Mouse (Mus musculus): ENCODE measurements around the gene Cdk12. TPM values are rescaled to one million over a fixed set of nuclear protein-coding genes. Genes with fewer than 3 reads are reported as not detected.

The Cdk12 gene
- polyA plus RNA-seq, 1 experiment from 2014 or later: 13.9 TPM

DNA sequence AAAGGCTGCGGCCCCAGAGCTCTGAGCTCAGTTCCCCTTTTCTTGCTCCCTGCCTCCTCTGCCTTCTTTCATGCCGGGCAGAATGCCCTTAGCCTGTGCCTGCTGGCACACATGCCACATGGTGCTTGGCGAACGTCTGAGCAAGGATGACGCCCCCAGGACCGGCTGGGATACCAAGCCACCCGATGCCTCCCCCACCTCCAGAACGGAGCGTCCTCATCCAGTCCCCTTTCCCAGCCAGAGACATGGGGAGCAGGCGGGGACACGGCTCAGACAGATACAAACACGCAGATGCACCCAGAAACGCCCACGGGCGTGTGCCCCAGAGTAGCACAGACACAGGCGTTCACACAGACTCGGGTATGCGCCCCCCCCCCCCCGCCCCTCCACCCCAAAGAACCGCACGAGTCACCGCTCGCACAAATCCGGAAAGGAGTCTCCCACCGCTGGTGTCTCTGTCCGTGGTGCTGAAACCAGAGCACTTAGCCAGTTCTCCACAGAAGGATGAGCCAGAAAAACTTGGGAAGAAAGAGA lies 111.0 kb downstream of the Cdk12 start:
- H3K4me2 ChIP-seq (ENCODE audit: low read length): no peak overlapping the region
- peak; percentile 93 for DNase-seq (ENCODE audit: low spot score)
- H3K36me3 ChIP-seq (ENCODE audit: control insufficient read depth, insufficient read depth, low read length): no peaks in the 10 kb centered on the region
- H3K27ac ChIP-seq (ENCODE audit: low read depth): no peak overlapping the region
- no peaks in the 10 kb centered on the region for H3K4me1 ChIP-seq (replicated peaks; ENCODE audit: control insufficient read depth, insufficient read depth, low read length)
- H3K9ac ChIP-seq (ENCODE audit: low read length): no peak overlapping the region
- WGBS: 2% methylated on average over 26 of the region's 26 CpGs
- ATAC-seq (replicated peaks; ENCODE audit: low FRiP score, low TSS enrichment, low read depth): no peak; the same call in 1 of the 2 replicates
- H3K4me3 ChIP-seq (ENCODE audit: low read depth, low read length): no peak overlapping the region
- no peaks in the 10 kb centered on the region for H3K9me3 ChIP-seq (ENCODE audit: control insufficient read depth, low read length)
- peaks cover 68% of the 10 kb centered on the region for H3K27me3 ChIP-seq (replicated peaks; ENCODE audit: control insufficient read depth, insufficient read depth, low read length)

DNA sequence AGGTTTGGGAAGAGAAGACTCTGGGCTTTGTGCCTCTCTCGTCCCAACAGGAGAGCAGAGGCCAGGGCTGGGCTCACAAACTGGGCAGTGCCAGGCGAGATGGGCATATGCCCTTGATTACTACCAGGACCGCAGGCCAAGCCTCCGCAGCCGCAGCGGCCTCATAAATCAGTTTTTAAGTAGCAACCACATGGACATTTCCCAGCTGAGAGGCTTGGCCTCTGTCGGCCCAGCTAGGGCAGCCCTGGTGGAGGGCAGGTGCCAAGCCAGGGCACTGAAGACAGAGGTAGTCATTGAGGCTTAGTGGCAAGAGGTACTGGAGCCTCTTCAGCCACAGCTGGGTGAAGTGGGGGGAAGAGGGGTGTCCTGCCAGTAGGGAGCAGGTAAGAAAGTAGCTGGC lies 114.6 kb downstream of the Cdk12 start:
- H3K4me3 ChIP-seq (ENCODE audit: low read depth, low read length): no peak overlapping the region
- no peak overlapping the region for H3K4me2 ChIP-seq (ENCODE audit: low read length)
- ATAC-seq (replicated peaks; ENCODE audit: low FRiP score, low TSS enrichment, low read depth) (no peak), DNase-seq (ENCODE audit: low spot score) (no peak)
- no peak overlapping the region for H3K27ac ChIP-seq (ENCODE audit: low read depth)
- 7% methylated on average over 7 of the region's 7 CpGs for whole genome bisulfite sequencing
- no peaks in the 10 kb centered on the region for H3K4me1 ChIP-seq (replicated peaks; ENCODE audit: control insufficient read depth, insufficient read depth, low read length)
- H3K9ac ChIP-seq (ENCODE audit: low read length): no peak overlapping the region
- H3K9me3 ChIP-seq (ENCODE audit: control insufficient read depth, low read length): 0 out of 2 replicates have a peak, but pooled peaks cover 2% of the 10 kb centered on the region
- H3K27me3 ChIP-seq (replicated peaks; ENCODE audit: control insufficient read depth, insufficient read depth, low read length): peaks cover 91% of the 10 kb centered on the region
- H3K36me3 ChIP-seq (ENCODE audit: control insufficient read depth, insufficient read depth, low read length): no peaks in the 10 kb centered on the region

DNA sequence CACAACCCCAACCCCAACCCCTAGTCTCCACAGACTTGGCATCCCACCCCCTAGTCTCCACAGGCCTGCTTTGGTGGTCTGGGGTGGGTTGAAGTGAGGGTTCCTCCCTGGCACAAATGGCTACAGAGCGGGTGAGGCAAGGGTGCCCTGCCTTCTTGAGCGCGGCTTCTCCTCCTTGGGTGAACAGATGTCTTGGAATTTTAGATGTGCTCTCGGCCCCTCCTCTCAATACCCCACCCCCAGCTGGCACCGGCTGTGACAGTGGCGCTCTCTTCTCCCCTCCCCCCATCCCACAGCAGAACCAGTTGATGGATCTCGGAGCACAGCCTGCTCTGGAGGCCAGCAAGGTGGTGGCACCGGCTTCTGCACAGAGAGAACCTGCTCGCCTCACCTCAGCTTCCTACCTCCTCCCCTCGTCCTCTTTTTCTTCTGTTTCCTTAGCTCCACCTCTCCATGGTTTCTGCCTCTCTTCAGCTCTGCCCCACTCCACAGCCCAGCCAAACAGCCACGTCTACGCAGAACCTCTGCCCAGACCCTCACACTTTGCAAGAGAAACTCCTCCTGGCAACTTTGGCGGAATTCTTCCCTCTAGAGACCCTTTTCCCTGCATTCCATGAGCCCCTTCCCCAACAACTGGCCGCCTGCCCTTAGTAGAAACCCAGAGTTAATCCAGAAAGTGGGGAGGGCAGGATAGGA lies 115.7 kb downstream of the Cdk12 start:
- Histone ChIP-seq H3K4me2 (ENCODE audit: low read length) (no peak overlapping the region), H3K9ac (ENCODE audit: low read length) (no peak overlapping the region), H3K4me1 (replicated peaks; ENCODE audit: control insufficient read depth, insufficient read depth, low read length) (no peaks in the 10 kb centered on the region), H3K27ac (ENCODE audit: low read depth) (no peak overlapping the region), H3K4me3 (ENCODE audit: low read depth, low read length) (no peak overlapping the region), H3K27me3 (replicated peaks; ENCODE audit: control insufficient read depth, insufficient read depth, low read length) (peaks cover 94% of the 10 kb centered on the region), H3K9me3 (ENCODE audit: control insufficient read depth, low read length) (0 out of 2 replicates have a peak, but pooled peaks cover 2% of the 10 kb centered on the region), H3K36me3 (ENCODE audit: control insufficient read depth, insufficient read depth, low read length) (no peaks in the 10 kb centered on the region)
- no peak for DNase-seq (ENCODE audit: low spot score)
- WGBS: 4% methylated on average over 14 of the region's 14 CpGs
- no peak for ATAC-seq (replicated peaks; ENCODE audit: low FRiP score, low TSS enrichment, low read depth)

GRCm38 (mm10) chr11:98319120-98319519 lies 116.3 kb downstream of the Cdk12 start:
- Histone ChIP-seq H3K4me1 (replicated peaks; ENCODE audit: control insufficient read depth, insufficient read depth, low read length) (no peaks in the 10 kb centered on the region), H3K9ac (ENCODE audit: low read length) (no peak overlapping the region), H3K27ac (ENCODE audit: low read depth) (no peak overlapping the region), H3K4me2 (ENCODE audit: low read length) (no peak overlapping the region), H3K36me3 (ENCODE audit: control insufficient read depth, insufficient read depth, low read length) (no peaks in the 10 kb centered on the region), H3K27me3 (replicated peaks; ENCODE audit: control insufficient read depth, insufficient read depth, low read length) (peaks cover 95% of the 10 kb centered on the region), H3K9me3 (ENCODE audit: control insufficient read depth, low read length) (0 out of 2 replicates have a peak, but pooled peaks cover 2% of the 10 kb centered on the region), H3K4me3 (ENCODE audit: low read depth, low read length) (no peak overlapping the region)
- DNase-seq (ENCODE audit: low spot score) (no peak), ATAC-seq (replicated peaks; ENCODE audit: low FRiP score, low TSS enrichment, low read depth) (no peak)
- 5% methylated on average over 15 of the region's 15 CpGs for WGBS

DNA sequence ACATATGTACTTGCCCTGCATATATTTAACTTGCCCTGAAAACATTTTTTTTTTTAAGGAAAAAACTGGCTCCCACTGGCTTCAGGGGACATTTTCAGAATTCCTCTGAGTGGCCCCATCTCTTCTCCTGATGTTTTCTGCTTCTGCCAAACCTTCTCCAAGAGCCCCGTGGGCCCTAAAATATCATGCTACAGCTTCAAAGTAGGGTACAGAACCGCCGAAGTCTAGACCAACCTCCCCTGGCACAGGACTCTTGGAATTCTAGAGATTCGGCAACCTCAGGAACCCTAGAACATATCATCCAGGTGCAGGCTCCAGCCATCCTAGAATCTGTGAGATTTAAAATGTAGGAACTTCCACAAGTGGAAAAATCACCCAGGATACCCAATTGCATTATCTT lies 116.7 kb downstream of the Cdk12 start:
- H3K36me3 ChIP-seq (ENCODE audit: control insufficient read depth, insufficient read depth, low read length): no peaks in the 10 kb centered on the region
- 17% methylated on average over 4 of the region's 4 CpGs for WGBS
- H3K4me2 ChIP-seq (ENCODE audit: low read length): no peak overlapping the region
- no peak for DNase-seq (ENCODE audit: low spot score)
- no peak overlapping the region for H3K4me3 ChIP-seq (ENCODE audit: low read depth, low read length)
- no peak overlapping the region for H3K27ac ChIP-seq (ENCODE audit: low read depth)
- H3K27me3 ChIP-seq (replicated peaks; ENCODE audit: control insufficient read depth, insufficient read depth, low read length): peaks cover 95% of the 10 kb centered on the region
- 0 out of 2 replicates have a peak, but pooled peaks cover 2% of the 10 kb centered on the region for H3K9me3 ChIP-seq (ENCODE audit: control insufficient read depth, low read length)
- no peak for ATAC-seq (replicated peaks; ENCODE audit: low FRiP score, low TSS enrichment, low read depth)
- no peaks in the 10 kb centered on the region for H3K4me1 ChIP-seq (replicated peaks; ENCODE audit: control insufficient read depth, insufficient read depth, low read length)
- no peak overlapping the region for H3K9ac ChIP-seq (ENCODE audit: low read length)

DNA sequence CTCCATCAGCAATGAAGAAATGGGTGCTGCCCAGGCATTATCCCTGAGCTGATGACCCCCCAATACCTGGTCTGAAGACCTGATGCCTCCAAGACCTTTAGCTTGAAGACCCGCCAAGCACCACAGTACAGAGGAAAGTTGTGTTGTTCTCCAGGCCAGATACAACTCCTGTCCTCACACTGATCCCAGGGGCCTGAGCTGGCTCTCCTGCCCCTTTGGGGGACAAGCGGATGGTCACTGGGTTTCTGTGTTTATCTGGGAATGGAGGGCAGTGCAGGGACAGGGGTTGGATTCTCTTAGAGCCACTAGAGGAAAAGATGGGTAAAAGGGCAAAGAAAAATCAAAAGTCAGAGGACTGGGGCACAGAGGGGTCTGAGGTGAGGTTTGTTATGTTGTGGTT lies 117.1 kb downstream of the Cdk12 start:
- Histone ChIP-seq H3K27ac (ENCODE audit: low read depth) (no peak overlapping the region), H3K27me3 (replicated peaks; ENCODE audit: control insufficient read depth, insufficient read depth, low read length) (peaks cover 97% of the 10 kb centered on the region), H3K4me3 (ENCODE audit: low read depth, low read length) (no peak overlapping the region), H3K4me1 (replicated peaks; ENCODE audit: control insufficient read depth, insufficient read depth, low read length) (no peaks in the 10 kb centered on the region), H3K9me3 (ENCODE audit: control insufficient read depth, low read length) (0 out of 2 replicates have a peak, but pooled peaks cover 2% of the 10 kb centered on the region), H3K36me3 (ENCODE audit: control insufficient read depth, insufficient read depth, low read length) (no peaks in the 10 kb centered on the region), H3K4me2 (ENCODE audit: low read length) (no peak overlapping the region), H3K9ac (ENCODE audit: low read length) (no peak overlapping the region)
- DNase-seq (ENCODE audit: low spot score): no peak
- WGBS: 6% methylated on average over 2 of the region's 2 CpGs
- no peak for ATAC-seq (replicated peaks; ENCODE audit: low FRiP score, low TSS enrichment, low read depth)

DNA sequence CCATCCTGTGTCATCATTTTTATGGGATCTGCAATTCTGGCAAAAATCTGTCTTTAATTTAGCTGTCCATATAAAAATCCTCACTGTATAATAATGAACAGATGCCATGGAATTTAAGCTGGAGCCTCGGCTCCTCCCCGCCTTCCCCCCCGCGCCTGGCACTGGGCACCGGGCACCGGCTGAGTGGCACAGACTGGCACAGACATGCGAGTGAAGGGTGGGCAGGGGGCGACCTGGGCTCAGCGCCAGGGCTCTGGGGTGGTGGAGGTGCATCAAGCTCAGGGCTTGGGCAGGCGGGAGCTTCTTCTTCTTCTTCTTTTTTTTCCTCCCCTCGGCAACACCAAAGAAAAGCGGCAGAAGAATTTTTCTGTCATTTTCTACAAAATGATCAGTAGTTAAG lies 117.5 kb downstream of the Cdk12 start:
- no peak for ATAC-seq (replicated peaks; ENCODE audit: low FRiP score, low TSS enrichment, low read depth)
- WGBS: 17% methylated on average over 12 of the region's 12 CpGs

DNA sequence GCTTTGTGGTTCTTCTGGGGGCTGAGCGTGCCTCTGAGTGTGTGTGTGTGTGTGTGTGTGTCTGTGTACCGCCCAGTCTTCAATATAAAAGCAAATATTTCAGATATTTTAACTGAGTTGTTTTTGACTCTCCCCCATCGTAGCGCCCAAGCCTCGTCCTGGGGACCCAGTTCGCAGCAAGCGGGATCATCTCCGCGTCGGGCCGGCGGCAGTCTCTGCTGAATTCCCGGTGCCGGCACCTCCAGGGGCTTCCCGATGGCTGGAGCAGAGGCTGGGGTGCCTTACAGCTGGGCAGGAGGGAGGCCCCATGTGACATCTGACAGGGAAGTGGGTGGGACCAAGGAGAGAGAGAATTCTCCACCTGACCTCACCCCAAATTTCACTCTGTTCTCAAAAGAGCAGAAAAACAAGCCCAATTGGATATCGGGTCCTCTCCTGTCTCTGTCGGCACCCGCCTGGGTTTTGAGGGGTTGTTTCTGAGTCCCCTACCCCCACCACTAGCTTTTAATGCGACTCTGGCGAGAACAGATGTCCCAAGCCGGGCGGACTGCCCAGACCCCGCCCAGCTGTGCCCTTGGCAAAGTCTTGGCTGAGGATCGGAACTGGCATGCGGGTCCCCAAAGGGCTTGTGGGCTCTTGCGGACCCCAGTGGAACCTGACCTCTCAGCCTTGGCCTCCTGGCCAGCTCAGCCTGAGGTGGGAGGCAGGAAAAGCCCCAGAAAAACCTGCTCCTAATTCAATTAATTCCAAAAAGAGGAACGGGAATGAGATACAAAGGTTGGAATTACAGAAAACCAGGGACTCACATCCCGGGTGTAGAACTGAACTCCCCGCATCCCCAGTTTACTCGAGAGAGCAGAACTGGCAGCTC lies 118.2 kb downstream of the Cdk12 start:
- H3K9ac ChIP-seq (ENCODE audit: low read length): no peak overlapping the region
- H3K4me3 ChIP-seq (ENCODE audit: low read depth, low read length): no peak overlapping the region
- H3K27ac ChIP-seq (ENCODE audit: low read depth): no peak overlapping the region
- no peaks in the 10 kb centered on the region for H3K4me1 ChIP-seq (replicated peaks; ENCODE audit: control insufficient read depth, insufficient read depth, low read length)
- H3K9me3 ChIP-seq (ENCODE audit: control insufficient read depth, low read length): 0 out of 2 replicates have a peak, but pooled peaks cover 2% of the 10 kb centered on the region
- H3K4me2 ChIP-seq (ENCODE audit: low read length): no peak overlapping the region
- ATAC-seq (replicated peaks; ENCODE audit: low FRiP score, low TSS enrichment, low read depth) (no peak), DNase-seq (ENCODE audit: low spot score) (no peak)
- peaks cover 100% of the 10 kb centered on the region for H3K27me3 ChIP-seq (replicated peaks; ENCODE audit: control insufficient read depth, insufficient read depth, low read length)
- 2% methylated on average over 30 of the region's 30 CpGs for WGBS
- no peaks in the 10 kb centered on the region for H3K36me3 ChIP-seq (ENCODE audit: control insufficient read depth, insufficient read depth, low read length)

More for the DNA sequence above, 117.5 kb downstream of the Cdk12 start:
- no peak overlapping the region for H3K4me3 ChIP-seq (ENCODE audit: low read depth, low read length)
- H3K27me3 ChIP-seq (replicated peaks; ENCODE audit: control insufficient read depth, insufficient read depth, low read length): peaks cover 100% of the 10 kb centered on the region
- H3K36me3 ChIP-seq (ENCODE audit: control insufficient read depth, insufficient read depth, low read length): no peaks in the 10 kb centered on the region
- no peak overlapping the region for H3K27ac ChIP-seq (ENCODE audit: low read depth)
- no peak overlapping the region for H3K4me2 ChIP-seq (ENCODE audit: low read length)
- H3K9ac ChIP-seq (ENCODE audit: low read length): no peak overlapping the region
- no peaks in the 10 kb centered on the region for H3K4me1 ChIP-seq (replicated peaks; ENCODE audit: control insufficient read depth, insufficient read depth, low read length)
- no peak for DNase-seq (ENCODE audit: low spot score)
- 0 out of 2 replicates have a peak, but pooled peaks cover 2% of the 10 kb centered on the region for H3K9me3 ChIP-seq (ENCODE audit: control insufficient read depth, low read length)

Data from intestine, embryonic 14.5 days (tissue).